In genomic region chr7:4658128-4658907, GRCm38 (mm10) we compare ENCODE assay signal across 8 mouse cellular contexts. TPM values are rescaled to one million over a fixed set of nuclear protein-coding genes. Genes with fewer than 3 reads are reported as not detected.
DNase-seq lines count a peak whose midpoint lies in the region; ATAC-seq and TF ChIP-seq lines count a peak whose summit lies in the region.

No protein-coding gene starts in this region.

- H3K27me3 ChIP-seq in liver, postnatal 0 days (ENCODE audit: insufficient read depth, low read length): no peaks in the 10 kb centered on the region
- H3K27me3 ChIP-seq in splenic B cell, adult 2 months (ENCODE audit: control insufficient read depth, insufficient read depth, low read length, poor library complexity, severe bottlenecking): no peaks in the 10 kb centered on the region

- peak overlapping the region; percentile 93 for H3K27ac ChIP-seq in liver, postnatal 0 days (ENCODE audit: low read depth)

- peak overlapping the region; percentile 92 for H3K4me3 ChIP-seq in liver, postnatal 0 days (ENCODE audit: low read depth, low read length)

- no peak for TF ChIP-seq EP300 in liver, postnatal 0 days (IDR thresholded peaks at IDR 0.05; ENCODE audit: low read depth)

- H3K36me3 ChIP-seq in liver, postnatal 0 days (replicated peaks; ENCODE audit: insufficient read depth, low read length): peaks cover 5% of the 10 kb centered on the region
- no peaks in the 10 kb centered on the region for H3K36me3 ChIP-seq in splenic B cell, adult 2 months (ENCODE audit: control insufficient read depth, insufficient read depth, low read length, poor library complexity, severe bottlenecking)

- H3K4me2 ChIP-seq in liver, postnatal 0 days (ENCODE audit: low read depth, low read length): peak overlapping the region; percentile 88

- peak overlapping the region; percentile 97 for H3K9ac ChIP-seq in liver, postnatal 0 days (replicated peaks)

- intact Hi-C loops in left cerebral cortex, postnatal 4 days (cut with DNase I): no loop called here

- peaks cover 49% of the 10 kb centered on the region for H3K4me1 ChIP-seq in liver, postnatal 0 days (ENCODE audit: insufficient read depth)

- no peak for TF ChIP-seq CTCF in liver, postnatal 0 days (IDR thresholded peaks at IDR 0.05; ENCODE audit: low read depth)

- peak; percentile 55 for DNase-seq in left cerebral cortex, postnatal 4 days
- no peak for DNase-seq in left cerebral cortex, adult 11 months (ENCODE audit: low spot score)
- peak; percentile 37 for DNase-seq in R1 (ENCODE audit: low read depth, low spot score)
- DNase-seq in induced T-regulatory cell, adult 2 months (ENCODE audit: low read depth): peak; percentile 62
- DNase-seq in liver, postnatal 0 days: no peak
- peak; percentile 29 for DNase-seq in splenic B cell, adult 2 months (ENCODE audit: low read depth, low spot score)
- DNase-seq in gastrocnemius, postnatal 10 days: no peak

- peak; percentile 32; the same call in 1 of the 2 replicates for ATAC-seq in erythroblast, adult 5-6 weeks (replicated peaks; ENCODE audit: low FRiP score, poor library complexity, severe bottlenecking)
- ATAC-seq in liver, postnatal 0 days: peak; percentile 59

- H3K9me3 ChIP-seq in liver, postnatal 0 days (ENCODE audit: low read length): no peaks in the 10 kb centered on the region

- WGBS in liver, postnatal 0 days (ENCODE audit: insufficient replicate concordance): under 1% methylated on average over 70 of the region's 78 CpGs

RNA-seq across cellular contexts. Expression of gene Ppp6r1, which starts 0.5 kb away (rescaled TPM):
- 10 to 100 TPM; 87.9 to 89.1 TPM for total RNA-seq in left cerebral cortex, postnatal 4 days (2021)
- total RNA-seq in erythroblast, adult 5-6 weeks (2015; ENCODE audit: low replicate concordance): 31.6 and 45.3 TPM in 2 replicates
- 37.3 and 47.0 TPM in 2 replicates for total RNA-seq in erythroblast, adult 5-6 weeks (2017; ENCODE audit: low replicate concordance)
- polyA plus RNA-seq in liver, postnatal 0 days (2015; fragmentation: Nextera tagmentation; extraction: Ambion mirVana): 3.8 and 4.5 TPM in 2 replicates
- total RNA-seq in gastrocnemius, postnatal 10 days (2021): 10 to 100 TPM; 53.0 to 58.1 TPM

RNA-seq across cellular contexts. Expression of gene Hspbp1, which starts 26.6 kb away (rescaled TPM):
- total RNA-seq in left cerebral cortex, postnatal 4 days (2021): 100 to 1,000 TPM in 1 of 2 experiments, 10 to 100 TPM in 1; 99.7 to 111 TPM
- 5.0 and 8.3 TPM in 2 replicates for total RNA-seq in erythroblast, adult 5-6 weeks (2015; ENCODE audit: low replicate concordance)
- total RNA-seq in erythroblast, adult 5-6 weeks (2017; ENCODE audit: low replicate concordance): 3.1 and 9.1 TPM in 2 replicates
- polyA plus RNA-seq in liver, postnatal 0 days (2015; fragmentation: Nextera tagmentation; extraction: Ambion mirVana): 27.6 and 33.1 TPM in 2 replicates
- total RNA-seq in gastrocnemius, postnatal 10 days (2021): 10 to 100 TPM; 22.1 to 23.3 TPM

RNA-seq across cellular contexts. Expression of gene Tmem86b, which starts 27.1 kb away (rescaled TPM):
- total RNA-seq in left cerebral cortex, postnatal 4 days (2021): 10 to 100 TPM; 12.5 to 14.8 TPM
- 37.3 and 72.3 TPM in 2 replicates for total RNA-seq in erythroblast, adult 5-6 weeks (2015; ENCODE audit: low replicate concordance)
- 53.4 and 88.6 TPM in 2 replicates for total RNA-seq in erythroblast, adult 5-6 weeks (2017; ENCODE audit: low replicate concordance)
- 31.8 and 35.4 TPM in 2 replicates for polyA plus RNA-seq in liver, postnatal 0 days (2015; fragmentation: Nextera tagmentation; extraction: Ambion mirVana)
- 1 to 10 TPM; 4.6 to 5.2 TPM for total RNA-seq in gastrocnemius, postnatal 10 days (2021)

RNA-seq across cellular contexts. Expression of gene Brsk1, which starts 32.1 kb away (rescaled TPM):
- total RNA-seq in left cerebral cortex, postnatal 4 days (2021): 100 to 1,000 TPM; 258 to 262 TPM
- total RNA-seq in erythroblast, adult 5-6 weeks (2015; ENCODE audit: low replicate concordance): not detected in 2 replicates
- not detected in 2 replicates for total RNA-seq in erythroblast, adult 5-6 weeks (2017; ENCODE audit: low replicate concordance)
- polyA plus RNA-seq in liver, postnatal 0 days (2015; fragmentation: Nextera tagmentation; extraction: Ambion mirVana): not detected in 2 replicates
- total RNA-seq in gastrocnemius, postnatal 10 days (2021): 1 to 10 TPM; 3.3 to 4.6 TPM

RNA-seq across cellular contexts. Expression of gene Ptprh, which starts 54.5 kb away (rescaled TPM):
- total RNA-seq in left cerebral cortex, postnatal 4 days (2021): 1 to 10 TPM; 1.7 to 2.1 TPM
- total RNA-seq in erythroblast, adult 5-6 weeks (2015; ENCODE audit: low replicate concordance): 0.96 TPM in 1 of 2 replicates, not detected in the other
- 1.4 and 1.7 TPM in 2 replicates for total RNA-seq in erythroblast, adult 5-6 weeks (2017; ENCODE audit: low replicate concordance)
- not detected in 2 replicates for polyA plus RNA-seq in liver, postnatal 0 days (2015; fragmentation: Nextera tagmentation; extraction: Ambion mirVana)
- not detected for total RNA-seq in gastrocnemius, postnatal 10 days (2021)

Comparison
In these comparisons a context has a peak if more than half of its experiments do, and no peak if none do; other contexts are left out.
1. DNase-seq: peak in left cerebral cortex, postnatal 4 days (single experiment), R1 (single experiment), induced T-regulatory cell, adult 2 months (single experiment) and splenic B cell, adult 2 months (single experiment); none in left cerebral cortex, adult 11 months (single experiment), liver, postnatal 0 days (single experiment) and gastrocnemius, postnatal 10 days (single experiment).
2. RNA of gene Hspbp1, which starts 26.6 kb away (total RNA-seq): 99.7 to 111 TPM in left cerebral cortex, postnatal 4 days; 22.1 to 23.3 TPM in gastrocnemius, postnatal 10 days and 3.1 to 9.1 TPM in erythroblast, adult 5-6 weeks; every median in the first group is over 4 times any median in the second.